Mouse (Mus musculus): ENCODE results near the gene Fgf23. TPM values are rescaled to one million over a fixed set of nuclear protein-coding genes. Genes with fewer than 3 reads are reported as not detected.

The Fgf23 gene
- polyA plus RNA-seq, 1 experiment from 2014 or later = 0.31 TPM

GRCm38 (mm10) chr6:127114753-127115456 lies 42.2 kb downstream of the Fgf23 start:
- Histone ChIP-seq H3K4me1 (peaks cover 3% of the 10 kb centered on the region), H3K9me3 (no peaks in the 10 kb centered on the region), H3K27me3 (replicated peaks) (no peaks in the 10 kb centered on the region), H3K27ac (replicated peaks) (no peak overlapping the region), H3K9ac (no peak overlapping the region), H3K4me2 (no peak overlapping the region), H3K36me3 (no peaks in the 10 kb centered on the region), H3K4me3 (no peak overlapping the region)
- ATAC-seq (ENCODE audit: extremely low read depth, insufficient number of reproducible peaks, low FRiP score, low TSS enrichment) = no peak
- WGBS = 66% methylated on average over 23 of the region's 23 CpGs

DNA sequence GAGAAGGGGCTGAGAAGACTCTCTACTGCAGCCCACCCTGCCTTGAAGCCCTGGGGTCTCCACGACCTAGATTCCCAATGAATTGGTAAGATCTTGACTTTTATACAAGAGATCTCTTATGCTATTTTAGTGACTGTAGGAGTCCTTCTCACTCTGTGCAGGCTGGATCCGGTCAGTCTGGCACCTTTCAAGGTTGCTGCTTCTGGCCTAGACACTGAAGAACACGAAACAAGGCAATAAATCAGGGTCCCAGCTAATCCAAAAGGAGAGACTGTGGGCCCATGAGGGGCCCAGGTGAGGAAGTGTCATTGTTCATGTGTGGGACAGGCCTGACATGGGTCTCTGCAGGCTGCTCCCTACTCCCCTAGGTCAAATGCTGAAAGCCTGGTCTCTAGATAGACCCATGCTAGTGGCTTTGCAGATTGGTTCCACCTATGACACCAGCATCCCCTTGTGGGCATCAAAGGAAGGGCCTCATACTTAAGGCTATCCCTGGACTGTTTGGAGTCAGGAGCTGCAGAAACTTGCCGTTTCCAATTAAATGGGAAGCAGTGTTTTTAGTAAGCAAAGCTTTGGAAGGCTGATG lies 49.6 kb downstream of the Fgf23 start:
- no peaks in the 10 kb centered on the region for H3K27me3 ChIP-seq (replicated peaks)
- no peaks in the 10 kb centered on the region for H3K9me3 ChIP-seq
- peaks cover 14% of the 10 kb centered on the region for H3K36me3 ChIP-seq
- no peak overlapping the region for H3K4me2 ChIP-seq
- no peak overlapping the region for H3K4me3 ChIP-seq
- no peak overlapping the region for H3K27ac ChIP-seq (replicated peaks)
- ATAC-seq (ENCODE audit: extremely low read depth, insufficient number of reproducible peaks, low FRiP score, low TSS enrichment) = no peak
- 69% methylated on average over 4 of the region's 4 CpGs for WGBS
- H3K9ac ChIP-seq = no peak overlapping the region
- H3K4me1 ChIP-seq = no peaks in the 10 kb centered on the region

DNA sequence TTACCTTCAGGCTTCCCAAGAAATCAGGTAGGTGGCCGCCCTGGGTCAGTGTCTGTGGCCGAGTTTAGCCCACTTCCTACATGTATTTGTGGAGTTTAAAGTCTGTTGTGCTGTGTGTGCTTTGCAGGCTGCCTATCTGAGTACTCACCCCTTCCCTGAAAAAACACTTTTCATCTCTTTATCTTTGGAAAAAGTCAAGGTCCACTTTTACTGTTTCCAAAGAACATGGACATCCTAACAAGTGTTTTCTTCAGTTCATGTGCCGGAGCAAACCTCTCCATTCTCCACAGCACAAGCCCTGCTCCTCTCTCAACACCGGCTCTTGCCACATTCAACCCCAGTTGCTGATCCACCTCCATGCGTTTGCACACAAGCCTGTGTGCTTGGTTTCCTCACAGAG lies 50.3 kb downstream of the Fgf23 start:
- 73% methylated on average over 5 of the region's 5 CpGs for WGBS
- Histone ChIP-seq H3K36me3 (peaks cover 21% of the 10 kb centered on the region), H3K4me2 (no peak overlapping the region), H3K9ac (no peak overlapping the region), H3K27me3 (replicated peaks) (no peaks in the 10 kb centered on the region), H3K27ac (replicated peaks) (no peak overlapping the region), H3K9me3 (no peaks in the 10 kb centered on the region), H3K4me3 (no peak overlapping the region), H3K4me1 (no peaks in the 10 kb centered on the region)
- ATAC-seq (ENCODE audit: extremely low read depth, insufficient number of reproducible peaks, low FRiP score, low TSS enrichment) = no peak

DNA sequence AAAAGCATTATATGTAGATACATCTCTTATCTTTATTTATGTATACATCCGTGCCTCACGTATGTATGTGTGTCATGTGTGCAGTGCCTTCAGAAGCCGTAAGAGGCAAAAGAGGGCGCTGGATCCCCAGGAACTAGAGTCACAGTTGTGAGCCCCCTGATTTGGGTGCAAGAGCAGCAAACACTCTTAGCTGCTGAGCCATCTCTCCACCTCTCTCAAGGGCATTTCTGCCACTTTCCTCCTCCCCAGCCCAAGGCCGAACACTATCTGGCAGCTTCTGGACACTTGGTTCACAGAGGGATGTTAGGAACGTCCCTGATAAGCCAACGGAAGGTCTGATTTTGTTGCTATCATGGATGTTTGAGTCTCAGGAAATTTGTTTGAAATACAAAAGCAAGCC lies 50.8 kb downstream of the Fgf23 start:
- Histone ChIP-seq H3K36me3 (peaks cover 26% of the 10 kb centered on the region), H3K27ac (replicated peaks) (no peak overlapping the region), H3K4me3 (no peak overlapping the region), H3K9ac (no peak overlapping the region), H3K9me3 (no peaks in the 10 kb centered on the region), H3K27me3 (replicated peaks) (no peaks in the 10 kb centered on the region), H3K4me1 (no peaks in the 10 kb centered on the region), H3K4me2 (no peak overlapping the region)
- no peak for ATAC-seq (ENCODE audit: extremely low read depth, insufficient number of reproducible peaks, low FRiP score, low TSS enrichment)
- WGBS = 58% methylated on average over 7 of the region's 7 CpGs

- no peak overlapping the region for H3K27ac ChIP-seq (replicated peaks)
- WGBS = 87% methylated on average over 14 of the region's 14 CpGs
- no peaks in the 10 kb centered on the region for H3K27me3 ChIP-seq (replicated peaks)
- H3K36me3 ChIP-seq = peaks cover 87% of the 10 kb centered on the region
- H3K4me2 ChIP-seq = no peak overlapping the region
- no peak overlapping the region for H3K4me3 ChIP-seq
- H3K9ac ChIP-seq = no peak overlapping the region
- no peaks in the 10 kb centered on the region for H3K9me3 ChIP-seq
- peaks cover 8% of the 10 kb centered on the region for H3K4me1 ChIP-seq
- ATAC-seq (ENCODE audit: extremely low read depth, insufficient number of reproducible peaks, low FRiP score, low TSS enrichment) = no peak
Observed at GRCm38 (mm10) chr6:127129659-127130058, 57.0 kb downstream of the Fgf23 start.

DNA sequence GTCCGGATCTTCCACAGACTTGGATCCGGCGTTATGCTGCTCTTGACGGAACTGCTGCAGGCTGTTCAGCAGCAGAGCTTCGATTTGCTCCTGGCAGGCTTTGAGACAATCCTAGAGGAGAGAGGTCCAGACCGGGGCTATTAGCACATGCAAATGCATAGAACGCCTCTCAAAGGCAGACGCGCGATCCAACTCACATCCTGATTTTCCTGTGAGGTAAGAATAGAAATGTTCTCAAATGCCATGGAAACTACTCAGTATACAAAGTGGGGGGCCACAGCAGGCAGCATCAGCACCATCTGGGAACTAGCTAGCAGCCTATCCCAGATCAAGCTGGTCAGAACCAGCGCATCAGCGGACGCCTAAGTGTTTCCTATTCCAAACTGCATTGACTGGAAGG lies 57.7 kb downstream of the Fgf23 start:
- Histone ChIP-seq H3K36me3 (peaks cover 95% of the 10 kb centered on the region), H3K9ac (no peak overlapping the region), H3K27me3 (replicated peaks) (no peaks in the 10 kb centered on the region), H3K4me3 (no peak overlapping the region), H3K4me2 (no peak overlapping the region), H3K27ac (replicated peaks) (no peak overlapping the region), H3K9me3 (no peaks in the 10 kb centered on the region), H3K4me1 (peaks cover 15% of the 10 kb centered on the region)
- ATAC-seq (ENCODE audit: extremely low read depth, insufficient number of reproducible peaks, low FRiP score, low TSS enrichment) = no peak
- WGBS = 70% methylated on average over 13 of the region's 13 CpGs

Other genes with a start within 250 kb of the Fgf23 start
- gene Ndufa9, start 223.8 kb upstream of the Fgf23 start, polyA plus RNA-seq (2015; fragmentation: Nextera tagmentation; extraction: Ambion mirVana) = 329 and 372 TPM in 2 replicates
- gene Akap3, start 219.8 kb upstream of the Fgf23 start, polyA plus RNA-seq (2015; fragmentation: Nextera tagmentation; extraction: Ambion mirVana) = 0.05 TPM in 1 of 2 replicates, not detected in the other
- gene Dyrk4, start 151.1 kb upstream of the Fgf23 start, polyA plus RNA-seq (2015; fragmentation: Nextera tagmentation; extraction: Ambion mirVana) = not detected in 2 replicates
- gene Rad51ap1, start 133.3 kb upstream of the Fgf23 start, polyA plus RNA-seq (2015; fragmentation: Nextera tagmentation; extraction: Ambion mirVana) = 28.0 and 34.4 TPM in 2 replicates
- gene D6Wsu163e, start 132.9 kb upstream of the Fgf23 start, polyA plus RNA-seq (2015; fragmentation: Nextera tagmentation; extraction: Ambion mirVana) = 12.5 and 13.7 TPM in 2 replicates
- 0.17 TPM in 1 of 2 replicates, not detected in the other for gene Fgf6, start 57.3 kb upstream of the Fgf23 start, polyA plus RNA-seq (2015; fragmentation: Nextera tagmentation; extraction: Ambion mirVana)
- 7.6 and 8.1 TPM in 2 replicates for gene Tigar, start 36.7 kb downstream of the Fgf23 start, polyA plus RNA-seq (2015; fragmentation: Nextera tagmentation; extraction: Ambion mirVana)
- gene Ccnd2, start 79.3 kb downstream of the Fgf23 start, polyA plus RNA-seq (2015; fragmentation: Nextera tagmentation; extraction: Ambion mirVana) = 583 and 638 TPM in 2 replicates

Data from heart, embryonic 13.5 days (tissue).